Mouse (Mus musculus) kidney, embryonic 15.5 days (tissue): Measurements from ENCODE around the gene Smchd1. TPM values are rescaled to one million over a fixed set of nuclear protein-coding genes. Genes with fewer than 3 reads are reported as not detected.

Experiments used
- ATAC-seq: fragments of 200-750 bp; cut with Nextera tagmentation; replicated peaks from 2 replicates; pipeline ENCODE4 v1.8.0; 2017; ENCODE audit warnings: moderate TSS enrichment; ENCODE audit not compliant: low FRiP score
- H3K27ac ChIP-seq: fragments of 300-500 bp; sonication (generic); 2 replicates; pipeline ENCODE4 v1.5.1; 2015; ENCODE audit warnings: mild to moderate bottlenecking, inconsistent platforms
- H3K27me3 ChIP-seq: fragments of 300-500 bp; sonication (generic); 2 replicates; pipeline ENCODE4 v1.6.1; 2015; ENCODE audit warnings: inconsistent platforms
- H3K36me3 ChIP-seq: fragments of 300-500 bp; sonication (generic); 2 replicates; pipeline ENCODE4 v1.6.1; 2015; ENCODE audit warnings: inconsistent platforms
- H3K4me1 ChIP-seq: fragments of 300-500 bp; sonication (generic); 2 replicates; pipeline ENCODE4 v1.6.1; 2015; ENCODE audit warnings: inconsistent platforms
- H3K4me2 ChIP-seq: fragments of 300-500 bp; sonication (generic); 2 replicates; pipeline ENCODE4 v1.6.1; 2015; ENCODE audit warnings: moderate library complexity, mild to moderate bottlenecking, inconsistent platforms
- H3K4me3 ChIP-seq: fragments of 300-500 bp; sonication (generic); replicated peaks from 2 replicates; pipeline ENCODE4 v1.5.1; 2015; ENCODE audit warnings: mild to moderate bottlenecking, inconsistent platforms
- H3K9ac ChIP-seq: fragments of 300-500 bp; sonication (generic); 2 replicates; pipeline ENCODE4 v1.6.1; 2015; ENCODE audit warnings: mild to moderate bottlenecking, inconsistent platforms
- H3K9me3 ChIP-seq: fragments of 300-500 bp; sonication (generic); replicated peaks from 2 replicates; pipeline ENCODE4 v1.6.1; 2016; ENCODE audit warnings: inconsistent platforms
- WGBS: fragments of 180-500 bp; shearing (Covaris S2); methylation state at CpG from one replicate; pipeline ENCODE4 v1.1.7; 2015; ENCODE audit warnings: mixed read lengths; 5-methylcytosine and 5-hydroxymethylcytosine counted together
- polyA plus RNA-seq: library from polyadenylated mRNA; unstranded; fragments of >200 nt; fragmentation: Nextera tagmentation; extraction: Ambion mirVana; gene quantifications from 2 replicates; pipeline ENCODE4 v1.2.1, GENCODE M21; 2015

The Smchd1 gene
- polyA plus RNA-seq, 1 experiment from 2014 or later, result 74.4 TPM

DNA sequence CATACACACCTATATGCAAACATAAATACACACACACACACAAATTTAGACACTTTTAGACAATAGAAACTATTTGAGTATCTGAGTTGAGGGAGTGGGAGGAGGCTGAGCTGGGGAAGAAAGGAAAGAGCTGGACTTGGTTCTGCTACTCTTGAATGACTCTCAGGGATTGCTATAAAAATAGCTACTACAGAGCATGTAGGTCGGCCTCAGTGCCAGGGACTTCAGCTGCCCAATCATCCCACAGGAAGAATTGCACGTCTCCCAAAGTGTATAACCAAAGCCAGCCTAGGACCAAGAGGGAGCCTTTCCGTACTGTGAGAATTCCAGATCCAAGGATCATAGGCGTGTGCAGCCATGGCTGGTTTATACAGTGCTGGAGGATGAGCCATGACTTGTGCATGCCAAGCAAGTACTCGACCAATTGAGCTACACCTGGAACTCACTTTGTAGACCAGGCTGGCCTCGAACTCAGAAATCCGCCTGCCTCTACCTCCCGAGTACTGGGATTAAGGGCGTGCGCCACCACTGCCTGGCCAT is 167.8 kb downstream of the Smchd1 start:
- H3K36me3 ChIP-seq, result no peaks in the 10 kb centered on the region
- H3K27ac ChIP-seq, result no peak overlapping the region
- H3K4me2 ChIP-seq, result no peak overlapping the region
- no peak for ATAC-seq
- H3K9ac ChIP-seq, result no peak overlapping the region
- H3K4me3 ChIP-seq, result no peak overlapping the region
- H3K9me3 ChIP-seq, result no peaks in the 10 kb centered on the region
- WGBS, result 91% methylated on average over 10 of the region's 10 CpGs
- H3K27me3 ChIP-seq, result peaks cover 43% of the 10 kb centered on the region
- H3K4me1 ChIP-seq, result peaks cover 19% of the 10 kb centered on the region

DNA sequence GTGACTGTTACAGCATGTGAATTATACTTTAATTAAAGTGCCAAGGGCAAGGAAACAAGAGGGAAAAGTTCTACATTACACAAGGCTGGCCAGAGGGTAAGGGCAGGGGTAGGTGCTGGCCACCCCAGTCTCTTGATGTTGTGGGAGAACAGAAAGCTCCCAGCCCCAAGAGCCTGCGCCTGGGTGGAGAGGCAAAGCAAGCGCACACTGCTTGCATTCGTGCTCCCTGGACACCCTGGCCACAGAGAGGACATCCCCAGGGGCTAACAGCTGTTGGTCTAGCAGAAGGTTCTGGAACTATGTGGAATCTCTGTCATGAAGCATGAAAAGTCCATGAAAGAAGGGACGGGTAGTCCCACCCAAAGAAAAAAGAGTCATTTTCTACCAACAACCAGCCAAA is 168.4 kb downstream of the Smchd1 start:
- Histone ChIP-seq H3K4me1 (peaks cover 19% of the 10 kb centered on the region), H3K4me3 (no peak overlapping the region)
- ATAC-seq, result no peak

DNA sequence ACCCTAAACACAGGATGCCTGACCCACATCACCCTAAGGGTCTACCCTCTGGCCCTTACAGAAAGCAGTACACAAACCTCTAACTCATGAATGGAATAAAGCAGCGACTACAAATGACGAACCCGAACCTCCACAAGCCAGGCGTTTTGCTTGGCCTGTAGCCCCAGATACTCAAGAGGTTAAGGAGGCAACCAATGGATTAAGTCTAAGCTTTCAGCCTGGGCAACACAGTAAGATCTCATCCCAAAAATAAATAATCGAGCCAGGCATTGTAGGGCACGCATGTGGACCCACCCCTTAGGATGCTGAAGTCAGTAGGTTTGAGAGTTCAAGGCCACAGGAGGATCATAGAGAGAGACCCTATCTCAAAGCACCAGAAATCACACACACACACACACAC is 169.1 kb downstream of the Smchd1 start:
- WGBS, result 75% methylated on average over 6 of the region's 6 CpGs

More for the DNA sequence above, 168.4 kb downstream of the Smchd1 start:
- Histone ChIP-seq H3K4me2 (no peak overlapping the region), H3K27me3 (peaks cover 37% of the 10 kb centered on the region), H3K9ac (no peak overlapping the region), H3K36me3 (no peaks in the 10 kb centered on the region), H3K9me3 (no peaks in the 10 kb centered on the region), H3K27ac (no peak overlapping the region)
- WGBS, result 88% methylated on average over 4 of the region's 4 CpGs

DNA sequence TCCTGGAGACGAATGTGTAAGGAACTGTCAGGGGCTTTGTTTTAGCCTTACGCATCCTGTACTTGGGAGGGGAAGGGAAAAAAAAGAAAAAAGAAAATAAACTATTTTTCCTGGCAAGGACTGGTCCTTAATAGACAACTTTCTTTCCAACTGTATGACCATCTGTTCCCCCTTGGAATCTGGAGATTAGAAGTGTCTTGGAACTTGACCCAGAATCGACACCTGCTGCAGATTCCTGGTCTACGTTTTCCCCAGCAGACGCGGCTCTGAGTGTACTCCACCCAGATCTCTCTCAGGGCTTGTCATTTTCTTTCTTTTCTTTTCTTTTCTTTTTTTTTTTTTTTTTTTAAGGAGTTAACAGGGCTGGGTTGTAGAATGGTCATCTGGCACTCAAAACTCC is 171.7 kb downstream of the Smchd1 start:
- Histone ChIP-seq H3K9me3 (0 out of 2 replicates have a peak, but pooled peaks cover 4% of the 10 kb centered on the region), H3K27ac (no peak overlapping the region), H3K4me3 (no peak overlapping the region), H3K4me1 (no peaks in the 10 kb centered on the region), H3K4me2 (no peak overlapping the region), H3K27me3 (0 out of 2 replicates have a peak, but pooled peaks cover 6% of the 10 kb centered on the region), H3K9ac (no peak overlapping the region), H3K36me3 (no peaks in the 10 kb centered on the region)
- ATAC-seq, result no peak
- WGBS, result 69% methylated on average over 6 of the region's 6 CpGs

More for the DNA sequence above, 169.1 kb downstream of the Smchd1 start:
- ATAC-seq, result no peak
- Histone ChIP-seq H3K36me3 (no peaks in the 10 kb centered on the region), H3K27ac (no peak overlapping the region), H3K27me3 (peaks cover 31% of the 10 kb centered on the region), H3K9ac (no peak overlapping the region), H3K9me3 (no peaks in the 10 kb centered on the region), H3K4me1 (peaks cover 14% of the 10 kb centered on the region), H3K4me3 (no peak overlapping the region), H3K4me2 (no peak overlapping the region)

DNA sequence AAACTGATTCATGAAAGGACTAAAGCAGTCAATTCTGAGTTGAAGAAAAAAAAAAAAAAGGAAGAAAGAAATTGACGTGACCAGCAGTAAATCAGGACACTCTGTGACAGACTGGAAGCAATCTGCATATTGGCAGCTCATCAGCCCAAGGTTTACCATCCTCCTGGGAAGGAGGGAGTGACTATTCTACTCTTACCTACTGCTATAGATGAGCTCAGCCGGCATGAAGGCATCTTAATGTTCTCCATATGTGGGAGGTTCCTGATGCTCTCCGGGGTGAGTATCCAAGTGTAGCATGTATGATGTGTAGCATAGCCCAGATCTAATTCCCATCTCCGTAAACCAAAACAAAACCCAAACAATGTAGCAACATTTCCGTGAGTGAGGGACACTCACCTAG is 173.7 kb downstream of the Smchd1 start:
- Histone ChIP-seq H3K9me3 (0 out of 2 replicates have a peak, but pooled peaks cover 4% of the 10 kb centered on the region), H3K4me1 (no peaks in the 10 kb centered on the region), H3K27ac (no peak overlapping the region), H3K4me2 (no peak overlapping the region), H3K36me3 (no peaks in the 10 kb centered on the region), H3K27me3 (no peaks in the 10 kb centered on the region), H3K9ac (no peak overlapping the region), H3K4me3 (no peak overlapping the region)
- 53% methylated on average over 5 of the region's 5 CpGs for WGBS
- no peak for ATAC-seq

DNA sequence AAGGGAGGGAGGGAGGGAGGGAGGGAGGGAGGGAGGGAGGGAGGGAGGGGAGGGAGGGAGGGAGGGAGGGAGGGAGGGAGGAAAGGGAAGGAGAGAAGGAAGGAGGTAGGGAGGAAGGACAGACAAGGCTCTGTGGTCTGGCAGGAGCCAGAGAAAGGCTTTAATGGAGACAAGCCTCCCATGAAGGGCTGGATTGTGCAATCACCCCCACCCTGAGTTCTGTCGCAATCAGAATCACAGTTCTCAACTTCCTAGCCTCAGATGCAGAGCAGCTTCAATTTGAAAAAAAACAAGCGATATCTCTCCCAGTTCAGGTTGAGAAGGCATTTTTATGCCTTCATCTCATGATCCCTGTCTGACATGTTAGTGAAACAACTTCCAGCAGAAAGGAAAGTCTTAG is 174.8 kb downstream of the Smchd1 start:
- Histone ChIP-seq H3K36me3 (no peaks in the 10 kb centered on the region), H3K27ac (no peak overlapping the region), H3K4me1 (no peaks in the 10 kb centered on the region), H3K9me3 (0 out of 2 replicates have a peak, but pooled peaks cover 4% of the 10 kb centered on the region), H3K4me3 (no peak overlapping the region), H3K4me2 (no peak overlapping the region), H3K9ac (no peak overlapping the region), H3K27me3 (no peaks in the 10 kb centered on the region)
- 85% methylated on average over 2 of the region's 2 CpGs for WGBS
- no peak for ATAC-seq

DNA sequence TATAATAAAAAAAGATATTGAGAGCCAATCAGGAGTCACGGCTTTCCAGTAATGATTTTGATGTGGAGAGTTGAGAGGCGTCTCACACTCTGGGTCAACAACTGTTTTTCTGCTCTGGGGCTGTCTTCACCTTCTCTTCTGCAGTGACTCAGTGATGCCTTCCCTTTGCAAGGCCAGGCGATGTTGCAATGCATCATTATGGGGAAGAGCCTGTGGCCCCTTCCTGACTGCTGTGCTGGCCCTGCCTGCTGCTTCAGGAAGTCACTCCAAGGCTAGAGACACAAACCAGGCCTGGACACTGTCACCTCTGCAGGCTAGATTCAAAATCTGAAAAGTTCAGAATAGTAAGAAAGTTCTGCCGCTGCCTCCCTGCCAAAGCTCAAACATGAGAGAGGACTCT is 175.3 kb downstream of the Smchd1 start:
- Histone ChIP-seq H3K4me3 (no peak overlapping the region), H3K4me1 (no peaks in the 10 kb centered on the region), H3K4me2 (no peak overlapping the region), H3K27ac (no peak overlapping the region), H3K9ac (no peak overlapping the region), H3K9me3 (0 out of 2 replicates have a peak, but pooled peaks cover 4% of the 10 kb centered on the region), H3K36me3 (no peaks in the 10 kb centered on the region), H3K27me3 (no peaks in the 10 kb centered on the region)
- 87% methylated on average over 4 of the region's 4 CpGs for WGBS
- ATAC-seq, result no peak

DNA sequence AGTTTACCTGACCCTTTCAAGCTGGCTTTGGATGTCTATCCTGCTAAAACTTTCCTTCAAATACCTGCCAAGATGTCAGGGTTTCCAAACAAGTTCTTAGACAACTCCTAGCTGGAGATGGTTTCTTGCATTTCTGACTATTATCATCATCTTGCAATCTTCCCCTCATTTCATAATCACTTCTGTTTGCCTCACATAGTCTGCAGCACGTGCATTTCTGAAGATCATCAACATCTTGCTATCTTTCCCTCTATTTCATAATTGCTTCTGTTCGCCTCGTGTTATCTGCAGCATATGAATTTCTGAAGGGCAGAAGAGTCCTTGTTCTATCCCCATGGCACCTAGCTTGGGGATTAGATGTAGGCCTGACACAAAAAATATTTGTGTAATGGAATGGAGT is 180.6 kb downstream of the Smchd1 start:
- Histone ChIP-seq H3K4me2 (no peak overlapping the region), H3K9me3 (0 out of 2 replicates have a peak, but pooled peaks cover 4% of the 10 kb centered on the region), H3K27me3 (no peaks in the 10 kb centered on the region), H3K9ac (no peak overlapping the region), H3K4me1 (no peaks in the 10 kb centered on the region), H3K4me3 (no peak overlapping the region), H3K27ac (no peak overlapping the region), H3K36me3 (no peaks in the 10 kb centered on the region)
- no peak for ATAC-seq
- 82% methylated on average over 3 of the region's 3 CpGs for WGBS

Other genes starting within 250 kb of the Smchd1 start
- 3.6 and 4.8 TPM in 2 replicates for gene Emilin2, start 163.4 kb downstream of the Smchd1 start, polyA plus RNA-seq
- gene Gm4707, start 15.4 kb downstream of the Smchd1 start, polyA plus RNA-seq, result 3.7 and 5.5 TPM in 2 replicates
- 52.3 TPM in 2 replicates for gene Ndc80, start 51.5 kb upstream of the Smchd1 start, polyA plus RNA-seq
- 0.73 and 1.2 TPM in 2 replicates for gene Spdya, start 76.7 kb upstream of the Smchd1 start, polyA plus RNA-seq
- gene Wdr43, start 140.6 kb upstream of the Smchd1 start, polyA plus RNA-seq, result 83.3 and 84.2 TPM in 2 replicates
- 0.18 and 0.32 TPM in 2 replicates for gene Togaram2, start 197.9 kb upstream of the Smchd1 start, polyA plus RNA-seq